Mouse (Mus musculus) midbrain, embryonic 10.5 days (tissue): ENCODE measurements around the gene Naa35. TPM values are rescaled to one million over a fixed set of nuclear protein-coding genes. Genes with fewer than 3 reads are reported as not detected.
A peak's percentile ranks its signal among the peaks of the same experiment; 100 is the strongest.

Experiments
- DNase-seq: peaks from one replicate; pipeline ENCODE4 v3.0.0-alpha.2; 2017; ENCODE audit warnings: low spot score
- H3K27ac ChIP-seq: fragments of 300-500 bp; sonication (generic); replicated peaks from 2 replicates; pipeline ENCODE4 v1.5.1; 2016; ENCODE audit warnings: mild to moderate bottlenecking
- H3K27me3 ChIP-seq: fragments of 300-500 bp; sonication (generic); 2 replicates; pipeline ENCODE4 v1.6.1; 2016; ENCODE audit warnings: low read depth, mild to moderate bottlenecking; ENCODE audit not compliant: poor library complexity, severe bottlenecking
- H3K36me3 ChIP-seq: fragments of 300-500 bp; sonication (generic); 2 replicates; pipeline ENCODE4 v1.6.1; 2016; ENCODE audit warnings: mild to moderate bottlenecking, moderate library complexity
- H3K4me1 ChIP-seq: fragments of 300-500 bp; sonication (generic); 2 replicates; pipeline ENCODE4 v1.6.1; 2016
- H3K4me3 ChIP-seq: fragments of 300-500 bp; sonication (generic); 2 replicates; pipeline ENCODE4 v1.5.1; 2016; ENCODE audit warnings: mild to moderate bottlenecking, moderate library complexity
- H3K9me3 ChIP-seq: fragments of 300-500 bp; sonication (generic); replicated peaks from 2 replicates; pipeline ENCODE4 v1.6.1; 2016; ENCODE audit warnings: mild to moderate bottlenecking
- WGBS: fragments of 180-500 bp; shearing (Covaris S2); methylation state at CpG from one replicate; pipeline ENCODE4 v1.1.7; 2016; 5-methylcytosine and 5-hydroxymethylcytosine counted together
- polyA plus RNA-seq: library from polyadenylated mRNA; unstranded; fragments of >200 nt; fragmentation: Nextera tagmentation; extraction: Ambion mirVana; gene quantifications from 2 replicates; pipeline ENCODE4 v1.2.1, GENCODE M21; 2016

Naa35 gene
- 109 and 110 TPM in 2 replicates for polyA plus RNA-seq

- Histone ChIP-seq H3K27me3 (no peaks in the 10 kb centered on the region), H3K27ac (peak within 1 kb of the TSS; percentile 90), H3K4me1 (peaks cover 30% of the 10 kb centered on the region), H3K4me3 (peak within 1 kb of the TSS; percentile 91), H3K36me3 (peaks cover 34% of the 10 kb centered on the region), H3K9me3 (no peaks in the 10 kb centered on the region)
- WGBS = under 1% methylated on average over 82 of the region's 83 CpGs
- peak; percentile 100 for DNase-seq
Observed at GRCm38 (mm10) chr13:59584947-59585647, at the start of gene Naa35, which contains the start of gene Agtpbp1. Gene Naa35 (plus strand): TSS chr13:59585259. Gene Agtpbp1 (minus strand): TSS chr13:59585227.

GRCm38 (mm10) chr13:59535746-59536145 lies 49.3 kb upstream of the Naa35 start:
- Histone ChIP-seq H3K27me3 (no peaks in the 10 kb centered on the region), H3K27ac (no peak overlapping the region), H3K4me3 (no peak overlapping the region), H3K4me1 (no peaks in the 10 kb centered on the region), H3K9me3 (no peaks in the 10 kb centered on the region), H3K36me3 (peaks cover 12% of the 10 kb centered on the region; the same call in 1 of the 2 replicates)
- 89% methylated on average over 6 of the region's 6 CpGs for WGBS
- DNase-seq = no peak

GRCm38 (mm10) chr13:59536631-59537030 lies 48.4 kb upstream of the Naa35 start:
- no peaks in the 10 kb centered on the region for H3K9me3 ChIP-seq
- WGBS = 84% methylated on average over 2 of the region's 2 CpGs
- peaks cover 12% of the 10 kb centered on the region; the same call in 1 of the 2 replicates for H3K36me3 ChIP-seq
- no peaks in the 10 kb centered on the region for H3K27me3 ChIP-seq
- H3K4me1 ChIP-seq = no peaks in the 10 kb centered on the region
- no peak overlapping the region for H3K4me3 ChIP-seq
- H3K27ac ChIP-seq = no peak overlapping the region
- DNase-seq = no peak

- Histone ChIP-seq H3K4me3 (no peak overlapping the region), H3K36me3 (0 out of 2 replicates have a peak, but pooled peaks cover 5% of the 10 kb centered on the region), H3K9me3 (no peaks in the 10 kb centered on the region), H3K27me3 (no peaks in the 10 kb centered on the region), H3K27ac (no peak overlapping the region), H3K4me1 (no peaks in the 10 kb centered on the region)
- WGBS = 92% methylated on average over 5 of the region's 5 CpGs
- no peak for DNase-seq
Observed at GRCm38 (mm10) chr13:59538661-59539060, 46.4 kb upstream of the Naa35 start.

GRCm38 (mm10) chr13:59540030-59540429 lies 45.0 kb upstream of the Naa35 start:
- no peaks in the 10 kb centered on the region for H3K9me3 ChIP-seq
- H3K4me1 ChIP-seq = 0 out of 2 replicates have a peak, but pooled peaks cover 5% of the 10 kb centered on the region
- no peaks in the 10 kb centered on the region for H3K27me3 ChIP-seq
- H3K4me3 ChIP-seq = no peak overlapping the region
- DNase-seq = no peak
- no peak overlapping the region for H3K27ac ChIP-seq
- WGBS = 89% methylated on average over 5 of the region's 5 CpGs
- 0 out of 2 replicates have a peak, but pooled peaks cover 5% of the 10 kb centered on the region for H3K36me3 ChIP-seq

- Histone ChIP-seq H3K4me1 (0 out of 2 replicates have a peak, but pooled peaks cover 5% of the 10 kb centered on the region), H3K27ac (no peak overlapping the region), H3K27me3 (no peaks in the 10 kb centered on the region), H3K4me3 (no peak overlapping the region), H3K36me3 (no peaks in the 10 kb centered on the region), H3K9me3 (no peaks in the 10 kb centered on the region)
- no peak for DNase-seq
- WGBS = 91% methylated on average over 10 of the region's 10 CpGs
Observed at GRCm38 (mm10) chr13:59542411-59542810, 42.6 kb upstream of the Naa35 start.

GRCm38 (mm10) chr13:59547091-59547490 lies 38.0 kb upstream of the Naa35 start:
- no peaks in the 10 kb centered on the region for H3K36me3 ChIP-seq
- H3K27me3 ChIP-seq = no peaks in the 10 kb centered on the region
- H3K27ac ChIP-seq = no peak overlapping the region
- no peaks in the 10 kb centered on the region for H3K9me3 ChIP-seq
- WGBS = 92% methylated on average over 2 of the region's 2 CpGs
- H3K4me1 ChIP-seq = 0 out of 2 replicates have a peak, but pooled peaks cover 5% of the 10 kb centered on the region
- H3K4me3 ChIP-seq = no peak overlapping the region
- DNase-seq = no peak

GRCm38 (mm10) chr13:59547716-59548115 lies 37.3 kb upstream of the Naa35 start:
- Histone ChIP-seq H3K27me3 (no peaks in the 10 kb centered on the region), H3K4me3 (no peak overlapping the region), H3K36me3 (no peaks in the 10 kb centered on the region), H3K27ac (no peak overlapping the region), H3K9me3 (no peaks in the 10 kb centered on the region), H3K4me1 (0 out of 2 replicates have a peak, but pooled peaks cover 5% of the 10 kb centered on the region)
- WGBS = 89% methylated on average over 4 of the region's 4 CpGs
- DNase-seq = no peak

GRCm38 (mm10) chr13:59549318-59549798 lies 35.7 kb upstream of the Naa35 start:
- H3K36me3 ChIP-seq = no peaks in the 10 kb centered on the region
- no peaks in the 10 kb centered on the region for H3K9me3 ChIP-seq
- no peak for DNase-seq
- H3K4me3 ChIP-seq = no peak overlapping the region
- WGBS = 56% methylated on average over 1 of the region's 1 CpGs
- H3K27ac ChIP-seq = no peak overlapping the region
- H3K4me1 ChIP-seq = 0 out of 2 replicates have a peak, but pooled peaks cover 5% of the 10 kb centered on the region
- no peaks in the 10 kb centered on the region for H3K27me3 ChIP-seq

- Histone ChIP-seq H3K27me3 (peaks cover 8% of the 10 kb centered on the region), H3K4me1 (peaks cover 20% of the 10 kb centered on the region), H3K36me3 (no peaks in the 10 kb centered on the region), H3K4me3 (no peak overlapping the region), H3K9me3 (no peaks in the 10 kb centered on the region), H3K27ac (no peak overlapping the region)
- DNase-seq = no peak
- 94% methylated on average over 5 of the region's 5 CpGs for WGBS
Observed at GRCm38 (mm10) chr13:59552286-59552685, 32.8 kb upstream of the Naa35 start.

GRCm38 (mm10) chr13:59552751-59553150 lies 32.3 kb upstream of the Naa35 start:
- Histone ChIP-seq H3K27ac (no peak overlapping the region), H3K36me3 (no peaks in the 10 kb centered on the region), H3K4me3 (no peak overlapping the region), H3K9me3 (no peaks in the 10 kb centered on the region), H3K4me1 (peaks cover 24% of the 10 kb centered on the region), H3K27me3 (peaks cover 8% of the 10 kb centered on the region)
- no peak for DNase-seq
- 83% methylated on average over 2 of the region's 2 CpGs for WGBS

- Histone ChIP-seq H3K4me1 (peaks cover 26% of the 10 kb centered on the region), H3K36me3 (no peaks in the 10 kb centered on the region), H3K4me3 (no peak overlapping the region), H3K27ac (no peak overlapping the region), H3K9me3 (no peaks in the 10 kb centered on the region), H3K27me3 (peaks cover 12% of the 10 kb centered on the region)
- WGBS = 82% methylated on average over 17 of the region's 17 CpGs
- DNase-seq = no peak
Observed at GRCm38 (mm10) chr13:59554772-59555505, 30.1 kb upstream of the Naa35 start.
